Mouse (Mus musculus) cerebellum, postnatal 4 days (tissue): ENCODE data around the gene Apex1.
A peak's percentile ranks its signal among the peaks of the same experiment; 100 is the strongest.
"Not testable (repeated sequence)": the region's sequence is repeated elsewhere in the genome, so short reads cannot be mapped to it uniquely, and the experiment has no call there.

ENCODE experiments used
- DNase-seq, 2 experiments: peaks; one replicate each; pipeline ENCODE4 v3.0.0; 2022; ENCODE audit warnings: low spot score in 2 of 2, mixed read lengths in 1 of 2

The Apex1 gene

GRCm38 (mm10) chr14:50927366-50927765 is 2.6 kb downstream of the Apex1 start:
- DNase-seq = no peak

DNA sequence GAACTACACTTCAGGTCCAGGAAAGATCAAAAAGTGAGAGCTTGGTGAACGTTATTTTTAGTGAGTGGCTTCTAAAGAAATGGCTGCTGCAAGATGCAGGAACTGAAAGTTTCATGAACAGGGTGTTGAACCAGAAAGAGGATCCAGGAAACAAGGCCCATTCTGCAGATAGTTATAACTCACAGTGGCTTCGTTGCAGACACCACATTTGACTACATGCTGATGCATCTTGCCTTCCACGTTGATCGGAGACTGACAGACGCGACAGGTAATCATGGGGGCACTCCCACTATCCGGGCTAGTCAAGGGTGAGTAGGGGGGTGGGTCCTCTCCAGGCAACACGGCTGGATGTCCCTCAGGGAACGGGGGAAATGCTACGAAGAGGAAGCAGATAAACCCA is 5.2 kb downstream of the Apex1 start:
- DNase-seq = peak in 1 of 2 experiments; percentile 12

GRCm38 (mm10) chr14:50930377-50930753 is 5.6 kb downstream of the Apex1 start:
- no peak for DNase-seq

DNA sequence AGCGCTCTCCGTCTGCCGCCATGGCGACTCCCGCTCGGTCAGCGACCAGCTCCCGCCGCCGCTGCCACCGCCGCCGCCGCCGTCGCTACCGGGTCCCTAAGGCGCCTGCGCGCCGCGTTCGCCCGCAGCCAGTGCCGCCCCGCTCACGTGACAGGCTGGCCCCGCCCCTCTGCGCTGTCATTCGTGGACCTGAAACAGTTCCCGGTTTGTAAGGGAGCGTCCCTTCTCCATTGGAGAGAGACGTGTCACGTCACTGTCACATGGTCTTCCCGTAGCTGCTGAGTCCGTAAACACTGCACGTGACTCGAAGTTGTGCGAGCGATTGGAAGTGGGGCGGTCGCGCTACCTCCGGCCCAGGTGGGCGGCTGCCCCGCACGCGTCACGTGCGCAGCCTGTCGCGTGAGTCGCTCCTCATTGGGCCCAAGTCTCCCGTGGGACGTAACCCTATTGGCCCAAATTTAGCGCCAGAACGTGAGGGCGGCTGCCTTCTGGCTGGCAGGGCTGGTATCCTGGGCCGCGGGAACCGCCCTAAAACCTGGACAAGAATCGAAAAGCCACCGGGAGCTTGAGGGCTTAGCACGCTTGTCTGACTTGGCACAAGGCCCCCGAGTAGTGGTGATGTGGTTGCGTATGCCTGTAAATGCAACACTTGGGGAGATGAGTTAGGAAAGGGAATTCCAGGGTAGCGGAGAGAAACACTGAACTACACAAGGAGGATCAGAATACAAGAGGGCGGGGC is 6.2 kb downstream of the Apex1 start, which contains the start of the genes Pip4p1 and Pnp:
Gene Pip4p1 (minus strand): TSS at position 103 of the 739 bp plus-strand sequence.
Gene Pnp (plus strand): TSS at position 329 of the 739 bp plus-strand sequence.
- DNase-seq = peak; percentile 97 to 98

- DNase-seq = no peak
Measured at GRCm38 (mm10) chr14:50931493-50932020, 6.8 kb downstream of the Apex1 start.

DNA sequence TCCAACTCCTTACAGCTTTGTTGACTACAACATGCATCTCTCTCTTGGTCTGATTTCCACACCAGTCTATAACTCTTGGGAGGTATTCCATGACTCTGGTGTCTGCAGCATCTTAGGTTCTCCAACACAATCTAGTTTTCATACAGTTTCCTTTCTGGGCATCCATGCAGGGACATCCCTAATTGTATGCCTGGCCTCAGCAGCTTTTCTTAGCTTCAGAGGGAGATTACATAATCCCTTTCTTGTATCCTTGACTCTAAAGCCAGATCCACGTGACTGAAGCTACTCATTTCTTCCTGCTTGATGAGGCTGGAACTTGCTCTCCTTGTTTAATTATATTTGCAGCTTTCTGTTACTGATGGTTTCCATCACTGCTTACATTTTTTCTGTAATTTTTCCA is 11.9 kb downstream of the Apex1 start:
- no peak for DNase-seq

- DNase-seq = no peak
Measured at GRCm38 (mm10) chr14:50938119-50938908, 13.5 kb downstream of the Apex1 start.

GRCm38 (mm10) chr14:50938940-50939339 is 14.2 kb downstream of the Apex1 start:
- DNase-seq = no peak

GRCm38 (mm10) chr14:50943932-50944667 is 19.3 kb downstream of the Apex1 start, which contains the start of gene Gm49342:
Gm49342 (plus strand) TSS chr14:50944517.
- DNase-seq = peak; percentile 74 to 89

GRCm38 (mm10) chr14:50944668-50945033 is 19.9 kb downstream of the Apex1 start:
- not testable (repeated sequence) for DNase-seq

GRCm38 (mm10) chr14:50945081-50945480 is 20.3 kb downstream of the Apex1 start:
- DNase-seq = not testable (repeated sequence)

- not testable (repeated sequence) for DNase-seq
Measured at GRCm38 (mm10) chr14:50945526-50945925, 20.8 kb downstream of the Apex1 start.

DNA sequence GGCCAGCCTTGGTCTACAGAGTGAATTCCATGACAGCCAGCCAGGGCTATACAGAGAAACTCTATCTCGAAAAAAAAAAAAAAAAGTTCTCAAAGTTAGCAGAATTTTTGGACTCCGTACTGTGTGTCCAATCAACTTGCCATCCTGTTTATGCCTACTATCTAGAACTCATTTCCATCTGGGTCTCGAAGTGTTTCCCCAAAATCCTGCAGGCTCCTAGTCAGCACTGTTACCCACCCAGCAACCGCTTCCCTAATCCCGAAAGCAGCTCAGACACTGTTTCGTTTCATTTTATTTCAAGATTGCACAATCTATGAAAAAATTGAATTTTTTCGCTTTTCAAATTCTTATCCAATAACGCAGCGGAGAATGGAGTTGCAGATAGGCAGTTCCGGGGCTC is 30.7 kb downstream of the Apex1 start:
- no peak for DNase-seq

DNA sequence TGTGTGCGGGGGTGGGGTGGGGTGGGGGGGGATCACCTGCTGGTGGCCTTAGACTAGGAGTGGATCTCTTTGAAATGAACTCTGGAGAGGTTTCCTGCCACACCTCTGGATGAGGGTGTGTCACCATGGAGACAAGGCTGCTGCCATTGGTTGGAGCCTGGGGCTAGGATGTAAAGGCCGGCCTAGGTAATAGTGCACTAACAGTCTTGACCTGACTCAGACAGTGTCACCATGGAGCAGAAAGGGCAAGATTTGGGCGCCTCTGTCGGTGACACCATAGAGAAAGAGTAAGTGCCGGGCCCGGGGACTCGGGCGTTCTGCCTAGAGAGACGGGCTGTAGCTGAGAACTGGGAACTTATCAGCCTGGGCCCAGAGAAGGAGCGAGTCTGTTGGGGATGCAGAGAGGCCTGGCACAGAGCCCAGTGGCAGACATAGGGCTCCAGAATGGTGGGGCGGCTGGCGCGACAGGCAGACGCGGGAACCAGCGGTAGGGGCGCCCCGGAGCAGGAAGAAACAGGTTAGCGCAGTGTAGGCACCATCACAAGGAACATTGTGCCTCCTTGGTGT is 31.3 kb downstream of the Apex1 start, which contains the start of gene Pnp2:
Gene Pnp2 (plus strand): TSS at position 51 of the 567 bp plus-strand sequence.
- DNase-seq = peak in 1 of 2 experiments; percentile 65

- DNase-seq = not testable (repeated sequence)
Measured at GRCm38 (mm10) chr14:50956724-50957123, 32.0 kb downstream of the Apex1 start.

- DNase-seq = not testable (repeated sequence)
Measured at GRCm38 (mm10) chr14:50957146-50957545, 32.4 kb downstream of the Apex1 start.

GRCm38 (mm10) chr14:50958289-50958995 is 33.7 kb downstream of the Apex1 start:
- not testable (repeated sequence) for DNase-seq

- no peak for DNase-seq
Measured at GRCm38 (mm10) chr14:50968216-50968980, 43.6 kb downstream of the Apex1 start.

DNA sequence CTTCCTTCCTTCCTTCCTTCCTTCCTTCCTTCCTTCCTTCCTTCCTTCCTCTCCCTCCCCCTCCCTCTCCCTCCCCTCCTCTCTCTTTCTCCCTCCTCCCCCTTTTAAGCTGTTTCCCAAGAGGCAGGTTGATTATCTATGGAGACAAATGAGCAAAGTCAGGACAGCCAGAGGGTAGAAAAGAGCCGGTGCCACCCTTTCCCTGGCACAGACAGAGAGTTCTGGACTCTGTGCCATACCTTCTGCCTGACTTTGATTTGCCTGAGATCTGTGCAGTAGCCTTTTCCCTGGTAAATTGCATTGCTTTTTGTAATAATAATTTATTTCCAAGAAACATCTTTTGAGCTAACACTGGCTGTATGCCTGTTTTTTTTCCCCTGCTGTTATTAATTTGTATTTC is 44.3 kb downstream of the Apex1 start:
- DNase-seq = no peak
